Mouse (Mus musculus) embryonic fibroblast, embryonic 13.5 days (primary cell): ENCODE measurements around the gene Mtch2. TPM values are rescaled to one million over a fixed set of nuclear protein-coding genes. Genes with fewer than 3 reads are reported as not detected.
A peak's percentile ranks its signal among the peaks of the same experiment; 100 is the strongest.

ENCODE experiments used
- H3K27ac ChIP-seq: 2 replicates; pipeline ENCODE4 v1.5.1; 2012; ENCODE audit warnings: low read length, control low read depth, inconsistent platforms; ENCODE audit not compliant: insufficient read depth
- H3K4me1 ChIP-seq: 2 replicates; pipeline ENCODE4 v1.6.1; 2011; ENCODE audit warnings: low read length; ENCODE audit not compliant: control insufficient read depth, insufficient read depth
- H3K4me3 ChIP-seq: 2 replicates; pipeline ENCODE4 v1.5.1; 2011; ENCODE audit warnings: mild to moderate bottlenecking, control low read depth, low read length; ENCODE audit not compliant: insufficient read depth
- CTCF ChIP-seq: IDR thresholded peaks from 2 replicates; pipeline ENCODE4 v1.5.1; 2011; ENCODE audit warnings: mild to moderate bottlenecking, control low read depth, low read length, moderate library complexity, borderline replicate concordance; ENCODE audit not compliant: insufficient read depth
- POLR2A ChIP-seq: IDR thresholded peaks from 2 replicates; pipeline ENCODE4 v1.6.1; 2011; ENCODE audit warnings: low read depth, mild to moderate bottlenecking, control low read depth, low read length, moderate library complexity
- polyA plus RNA-seq: library from polyadenylated mRNA; stranded (reverse); fragments of >200 nt; gene quantifications from 2 replicates; pipeline ENCODE4 v1.2.4, GENCODE M21; 2011; ENCODE audit warnings: low read depth; ENCODE audit not compliant: missing spikeins, insufficient read length

Mtch2 gene
- polyA plus RNA-seq, 1 experiment, result 266 TPM

GRCm38 (mm10) chr2:90850401-90850800 is 3.4 kb downstream of the Mtch2 start:
- no peak for TF ChIP-seq CTCF
- no peak for TF ChIP-seq POLR2A
- H3K4me3 ChIP-seq, result no peak overlapping the region
- H3K27ac ChIP-seq, result no peak overlapping the region

GRCm38 (mm10) chr2:90861486-90861885 is 14.5 kb downstream of the Mtch2 start:
- Histone ChIP-seq H3K27ac (no peak overlapping the region), H3K4me1 (no peaks in the 10 kb centered on the region), H3K4me3 (no peak overlapping the region)
- TF ChIP-seq POLR2A (no peak), CTCF (no peak)

More at GRCm38 (mm10) chr2:90850401-90850800, 3.4 kb downstream of the Mtch2 start:
- no peaks in the 10 kb centered on the region for H3K4me1 ChIP-seq

GRCm38 (mm10) chr2:90864184-90864583 is 17.2 kb downstream of the Mtch2 start:
- no peak for TF ChIP-seq POLR2A
- no peak for TF ChIP-seq CTCF
- Histone ChIP-seq H3K27ac (no peak overlapping the region), H3K4me1 (no peaks in the 10 kb centered on the region), H3K4me3 (no peak overlapping the region)

- no peak overlapping the region for H3K4me3 ChIP-seq
- H3K4me1 ChIP-seq, result no peaks in the 10 kb centered on the region
- no peak overlapping the region for H3K27ac ChIP-seq
- peak; percentile 92 for TF ChIP-seq CTCF
- TF ChIP-seq POLR2A, result no peak
Measured at GRCm38 (mm10) chr2:90866524-90866923, 19.6 kb downstream of the Mtch2 start.

- Histone ChIP-seq H3K4me1 (no peaks in the 10 kb centered on the region), H3K4me3 (no peak overlapping the region), H3K27ac (peak overlapping the region; percentile 28)
- TF ChIP-seq CTCF (no peak), POLR2A (no peak)
Measured at GRCm38 (mm10) chr2:90870136-90870601, 23.2 kb downstream of the Mtch2 start.

- Histone ChIP-seq H3K27ac (no peak overlapping the region), H3K4me1 (no peaks in the 10 kb centered on the region), H3K4me3 (no peak overlapping the region)
- no peak for TF ChIP-seq POLR2A
- TF ChIP-seq CTCF, result no peak
Measured at GRCm38 (mm10) chr2:90871180-90871961, 24.4 kb downstream of the Mtch2 start.

GRCm38 (mm10) chr2:90874025-90874424 is 27.1 kb downstream of the Mtch2 start:
- no peak for TF ChIP-seq POLR2A
- no peak for TF ChIP-seq CTCF
- H3K27ac ChIP-seq, result no peak overlapping the region
- no peak overlapping the region for H3K4me3 ChIP-seq
- no peaks in the 10 kb centered on the region for H3K4me1 ChIP-seq

- TF ChIP-seq CTCF, result no peak
- no peak for TF ChIP-seq POLR2A
- H3K27ac ChIP-seq, result no peak overlapping the region
- H3K4me3 ChIP-seq, result no peak overlapping the region
- no peaks in the 10 kb centered on the region for H3K4me1 ChIP-seq
Measured at GRCm38 (mm10) chr2:90875239-90875638, 28.3 kb downstream of the Mtch2 start.

- Histone ChIP-seq H3K27ac (no peak overlapping the region), H3K4me1 (no peaks in the 10 kb centered on the region), H3K4me3 (no peak overlapping the region)
- no peak for TF ChIP-seq POLR2A
- no peak for TF ChIP-seq CTCF
Measured at GRCm38 (mm10) chr2:90877584-90878259, 30.8 kb downstream of the Mtch2 start.

- H3K27ac ChIP-seq, result no peak overlapping the region
- H3K4me1 ChIP-seq, result no peaks in the 10 kb centered on the region
- TF ChIP-seq POLR2A (no peak), CTCF (no peak)
- H3K4me3 ChIP-seq, result no peak overlapping the region
Measured at GRCm38 (mm10) chr2:90879419-90879818, 32.5 kb downstream of the Mtch2 start.
